Mouse (Mus musculus): ENCODE data around the gene Itsn1. TPM values are rescaled to one million over a fixed set of nuclear protein-coding genes. Genes with fewer than 3 reads are reported as not detected.

Gene Itsn1
- polyA plus RNA-seq, 1 experiment from 2014 or later: 55.2 TPM

DNA sequence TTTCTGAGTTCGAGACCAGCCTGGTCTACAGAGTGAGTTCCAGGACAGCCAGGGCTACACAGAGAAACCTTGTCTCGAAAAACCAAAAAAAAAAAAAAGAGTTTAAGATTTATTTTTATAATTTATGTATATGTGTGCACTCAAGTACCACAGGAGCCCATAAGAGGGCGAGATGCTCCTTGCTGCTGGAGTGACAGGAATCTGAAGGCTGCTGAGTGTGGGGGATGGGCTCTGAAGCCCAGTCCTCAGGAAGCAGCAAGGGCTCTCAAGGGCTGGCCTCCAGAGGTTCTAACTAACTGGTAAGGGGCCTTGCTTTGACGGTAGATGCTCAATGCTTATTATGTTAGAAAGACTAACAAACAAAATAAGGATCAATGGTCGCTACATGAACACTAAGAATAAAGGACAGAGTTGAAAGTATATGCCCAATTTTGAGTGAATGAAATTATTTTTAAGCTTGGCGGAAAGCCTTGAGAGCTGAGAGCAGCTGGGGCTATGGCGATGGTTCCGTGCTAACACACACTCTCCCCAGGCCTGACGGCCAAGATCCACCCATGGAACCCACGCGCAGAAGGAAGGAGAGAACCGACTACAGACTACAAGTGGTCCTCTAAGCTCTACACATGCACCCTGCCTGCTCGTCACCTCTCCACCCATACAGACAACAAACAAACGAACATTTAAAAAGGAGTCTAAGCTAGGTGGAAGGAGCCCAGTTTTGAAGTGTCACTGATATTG, 24.3 kb upstream of the Itsn1 start:
- 85% methylated on average over 14 of the region's 14 CpGs for WGBS
- Histone ChIP-seq H3K4me3 (no peak overlapping the region), H3K9me3 (no peaks in the 10 kb centered on the region), H3K4me2 (no peak overlapping the region), H3K27ac (no peak overlapping the region), H3K36me3 (peaks cover 75% of the 10 kb centered on the region), H3K27me3 (no peaks in the 10 kb centered on the region), H3K9ac (no peak overlapping the region), H3K4me1 (replicated peaks) (no peaks in the 10 kb centered on the region)
- no peak for ATAC-seq (ENCODE audit: low FRiP score)

GRCm38 (mm10) chr16:91710241-91710640, 18.8 kb upstream of the Itsn1 start:
- Histone ChIP-seq H3K9ac (no peak overlapping the region), H3K27ac (no peak overlapping the region), H3K27me3 (no peaks in the 10 kb centered on the region), H3K36me3 (peaks cover 72% of the 10 kb centered on the region), H3K9me3 (no peaks in the 10 kb centered on the region), H3K4me2 (no peak overlapping the region), H3K4me3 (no peak overlapping the region), H3K4me1 (replicated peaks) (0 out of 2 replicates have a peak, but pooled peaks cover 2% of the 10 kb centered on the region)
- no peak for ATAC-seq (ENCODE audit: low FRiP score)
- 95% methylated on average over 7 of the region's 7 CpGs for WGBS

- Histone ChIP-seq H3K4me1 (replicated peaks) (0 out of 2 replicates have a peak, but pooled peaks cover 4% of the 10 kb centered on the region), H3K27me3 (no peaks in the 10 kb centered on the region), H3K9me3 (no peaks in the 10 kb centered on the region), H3K36me3 (peaks cover 72% of the 10 kb centered on the region), H3K4me3 (no peak overlapping the region), H3K4me2 (no peak overlapping the region), H3K9ac (no peak overlapping the region), H3K27ac (no peak overlapping the region)
- ATAC-seq (ENCODE audit: low FRiP score): no peak
- 86% methylated on average over 11 of the region's 11 CpGs for WGBS
Observed at GRCm38 (mm10) chr16:91716927-91717349, 12.1 kb upstream of the Itsn1 start.

DNA sequence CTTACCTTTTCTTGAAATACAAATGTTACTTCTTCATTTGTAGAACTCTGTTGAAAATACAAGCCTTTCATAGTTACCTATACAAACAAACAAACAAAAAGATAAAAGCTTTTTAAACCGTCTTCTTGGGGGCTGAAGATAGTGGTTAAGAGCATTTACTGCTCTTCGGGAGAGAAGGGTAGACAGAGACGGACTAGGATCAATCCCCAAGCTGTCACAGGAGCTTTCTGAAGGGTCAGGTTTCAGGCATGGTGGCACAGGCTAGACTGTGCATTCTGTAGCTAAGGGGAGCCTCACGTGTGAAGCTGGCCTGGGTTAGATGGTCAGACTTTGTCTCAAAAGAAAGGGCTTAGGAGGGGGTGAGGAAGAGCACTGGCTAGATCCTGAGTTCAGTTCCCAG, 11.7 kb upstream of the Itsn1 start:
- 87% methylated on average over 4 of the region's 4 CpGs for WGBS
- Histone ChIP-seq H3K9me3 (no peaks in the 10 kb centered on the region), H3K27ac (no peak overlapping the region), H3K36me3 (peaks cover 68% of the 10 kb centered on the region), H3K4me2 (no peak overlapping the region), H3K9ac (no peak overlapping the region), H3K4me3 (no peak overlapping the region), H3K27me3 (no peaks in the 10 kb centered on the region), H3K4me1 (replicated peaks) (peaks cover 5% of the 10 kb centered on the region; the same call in 1 of the 2 replicates)
- no peak for ATAC-seq (ENCODE audit: low FRiP score)

DNA sequence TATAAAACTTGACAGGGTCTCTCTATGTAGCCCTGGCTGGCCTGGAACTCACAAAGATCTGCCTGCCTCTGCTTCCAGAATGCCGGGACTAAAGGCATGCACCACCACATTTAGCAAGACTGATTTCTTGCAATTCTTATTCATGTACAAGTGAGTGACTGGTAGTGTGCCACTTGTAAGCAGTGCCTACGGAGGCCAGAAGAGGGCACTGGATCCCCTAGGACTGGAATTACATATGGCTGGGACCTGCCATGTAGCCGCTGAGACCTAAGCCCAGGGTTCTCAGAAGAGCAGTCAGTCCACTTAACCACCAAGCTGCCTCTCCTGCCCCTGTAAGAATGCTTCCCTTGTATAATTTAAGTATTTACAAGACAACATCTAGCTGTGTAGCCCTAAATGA, 4.8 kb upstream of the Itsn1 start:
- 41% methylated on average over 3 of the region's 3 CpGs for WGBS
- Histone ChIP-seq H3K27me3 (no peaks in the 10 kb centered on the region), H3K9me3 (no peaks in the 10 kb centered on the region), H3K27ac (no peak overlapping the region), H3K4me2 (no peak overlapping the region), H3K9ac (no peak overlapping the region), H3K4me3 (no peak overlapping the region), H3K4me1 (replicated peaks) (peaks cover 28% of the 10 kb centered on the region), H3K36me3 (peaks cover 28% of the 10 kb centered on the region)
- no peak for ATAC-seq (ENCODE audit: low FRiP score)

GRCm38 (mm10) chr16:91727433-91727832, 1.6 kb upstream of the Itsn1 start:
- Histone ChIP-seq H3K27me3 (no peaks in the 10 kb centered on the region), H3K27ac (peak overlapping the region; percentile 97; the same call in 1 of the 2 replicates), H3K4me1 (replicated peaks) (peaks cover 42% of the 10 kb centered on the region), H3K9me3 (no peaks in the 10 kb centered on the region), H3K9ac (peak overlapping the region; percentile 83), H3K4me2 (peak overlapping the region; percentile 76), H3K36me3 (peaks cover 5% of the 10 kb centered on the region), H3K4me3 (peak overlapping the region; percentile 91)
- ATAC-seq (ENCODE audit: low FRiP score): no peak
- WGBS: 88% methylated on average over 15 of the region's 15 CpGs

- Histone ChIP-seq H3K4me2 (peak within 1 kb of the TSS; percentile 79), H3K4me3 (peak within 1 kb of the TSS; percentile 91), H3K4me1 (replicated peaks) (peaks cover 48% of the 10 kb centered on the region), H3K27me3 (no peaks in the 10 kb centered on the region), H3K9me3 (no peaks in the 10 kb centered on the region), H3K9ac (peak within 1 kb of the TSS; percentile 98), H3K27ac (peak within 1 kb of the TSS; percentile 97), H3K36me3 (peaks cover 5% of the 10 kb centered on the region)
- ATAC-seq (ENCODE audit: low FRiP score): peak; percentile 95
- under 1% methylated on average over 46 of the region's 46 CpGs for WGBS
Observed at GRCm38 (mm10) chr16:91728123-91729065, 687 bp upstream of the Itsn1 start, which contains the start of gene Cryzl1. Gene Cryzl1, minus strand, starts transcription at chr16:91728975.

- WGBS: under 1% methylated on average over 43 of the region's 44 CpGs
- peaks cover 60% of the 10 kb centered on the region for H3K4me1 ChIP-seq (replicated peaks)
- no peaks in the 10 kb centered on the region; the same call in 1 of the 2 replicates for H3K36me3 ChIP-seq
- peak overlapping the region; percentile 91 for H3K4me3 ChIP-seq
- H3K27ac ChIP-seq: peak overlapping the region; percentile 97
- no peaks in the 10 kb centered on the region for H3K27me3 ChIP-seq
- peak overlapping the region; percentile 98 for H3K9ac ChIP-seq
- no peaks in the 10 kb centered on the region for H3K9me3 ChIP-seq
- no peak for ATAC-seq (ENCODE audit: low FRiP score)
- H3K4me2 ChIP-seq: peak overlapping the region; percentile 79
Observed at GRCm38 (mm10) chr16:91729821-91730441, 850 bp downstream of the Itsn1 start.

DNA sequence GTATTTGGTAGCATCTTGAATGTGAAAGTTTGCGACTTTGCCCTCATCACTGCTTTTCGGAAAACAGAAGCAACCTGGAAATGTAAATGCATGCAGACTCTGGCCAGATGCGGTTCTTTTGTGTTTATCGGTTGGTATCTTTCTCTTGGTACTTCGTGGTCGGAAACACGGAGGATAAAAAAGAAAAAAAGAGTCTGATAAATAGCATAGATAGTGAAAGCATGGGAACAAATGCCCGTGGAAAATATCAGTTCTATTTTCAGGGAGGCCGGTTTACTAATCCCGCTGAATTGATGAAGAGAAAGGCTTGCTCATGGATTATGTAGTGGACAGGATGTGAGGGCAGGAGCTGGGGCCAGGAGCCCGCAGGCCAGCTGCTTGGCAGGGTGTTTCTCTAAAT, 1.4 kb downstream of the Itsn1 start:
- WGBS: under 1% methylated on average over 11 of the region's 11 CpGs
- Histone ChIP-seq H3K27ac (peak overlapping the region; percentile 97), H3K9ac (peak overlapping the region; percentile 98), H3K4me2 (peak overlapping the region; percentile 79), H3K36me3 (no peaks in the 10 kb centered on the region; the same call in 1 of the 2 replicates), H3K4me1 (replicated peaks) (peaks cover 64% of the 10 kb centered on the region), H3K4me3 (peak overlapping the region; percentile 91), H3K9me3 (no peaks in the 10 kb centered on the region), H3K27me3 (no peaks in the 10 kb centered on the region)
- no peak for ATAC-seq (ENCODE audit: low FRiP score)

- Histone ChIP-seq H3K4me1 (replicated peaks) (peaks cover 66% of the 10 kb centered on the region), H3K9ac (no peak overlapping the region), H3K27me3 (no peaks in the 10 kb centered on the region), H3K4me3 (no peak overlapping the region), H3K4me2 (no peak overlapping the region), H3K27ac (no peak overlapping the region), H3K9me3 (no peaks in the 10 kb centered on the region), H3K36me3 (no peaks in the 10 kb centered on the region)
- ATAC-seq (ENCODE audit: low FRiP score): no peak
- WGBS: 82% methylated on average over 2 of the region's 2 CpGs
Observed at GRCm38 (mm10) chr16:91732816-91733215, 3.7 kb downstream of the Itsn1 start.

GRCm38 (mm10) chr16:91734771-91735170, 5.7 kb downstream of the Itsn1 start:
- peak overlapping the region; percentile 23; the same call in 1 of the 2 replicates for H3K27ac ChIP-seq
- no peaks in the 10 kb centered on the region for H3K36me3 ChIP-seq
- H3K27me3 ChIP-seq: no peaks in the 10 kb centered on the region
- H3K4me1 ChIP-seq (replicated peaks): peaks cover 73% of the 10 kb centered on the region
- no peak overlapping the region for H3K4me3 ChIP-seq
- no peak overlapping the region for H3K9ac ChIP-seq
- WGBS: 68% methylated on average over 5 of the region's 5 CpGs
- no peaks in the 10 kb centered on the region for H3K9me3 ChIP-seq
- H3K4me2 ChIP-seq: no peak overlapping the region
- ATAC-seq (ENCODE audit: low FRiP score): no peak

All from hindbrain, embryonic 13.5 days (tissue).